Mouse (Mus musculus) cortical plate, adult 2 months (tissue): Measurements from ENCODE around the gene Ccdc155.

Experiments used
- CTCF ChIP-seq: fragments of 200-500 bp; IDR thresholded peaks from 2 replicates; pipeline ENCODE4 v1.5.1; 2011; ENCODE audit warnings: mild to moderate bottlenecking, control low read depth, low read length; ENCODE audit not compliant: insufficient read depth; ENCODE audit errors: extremely low read depth
- POLR2A ChIP-seq: fragments of 200-500 bp; IDR thresholded peaks from 2 replicates; pipeline ENCODE4 v1.6.1; 2011; ENCODE audit warnings: mild to moderate bottlenecking, low read length, control low read depth; ENCODE audit not compliant: insufficient read depth; ENCODE audit errors: extremely low read depth

GRCm38 (mm10) chr7:45182199-45182601, 22.5 kb downstream of the Ccdc155 start:
- TF ChIP-seq POLR2A = peak; percentile 90
- TF ChIP-seq CTCF = no peak
